Mouse (Mus musculus) C2C12 (cell line): ENCODE data around the gene Macrod1. TPM values are rescaled to one million over a fixed set of nuclear protein-coding genes. Genes with fewer than 3 reads are reported as not detected.

Source experiments
- H3K27me3 ChIP-seq: one replicate; pipeline ENCODE4 v1.6.1; 2011; ENCODE audit not compliant: control insufficient read depth, insufficient read depth, insufficient read length
- H3K36me3 ChIP-seq: one replicate; pipeline ENCODE4 v1.6.1; 2011; ENCODE audit not compliant: control insufficient read depth, insufficient read depth
- H3K4me3 ChIP-seq: one replicate; pipeline ENCODE4 v1.5.1; 2011; ENCODE audit warnings: mild to moderate bottlenecking, control low read depth; ENCODE audit not compliant: poor library complexity, insufficient read depth, severe bottlenecking
- H3K79me2 ChIP-seq: one replicate; pipeline ENCODE4 v1.6.1; 2011; ENCODE audit not compliant: control insufficient read depth, insufficient read depth
- H3K79me3 ChIP-seq: one replicate; pipeline ENCODE4 v1.6.1; 2011; ENCODE audit warnings: low read depth, control low read depth
- H3ac ChIP-seq: one replicate; pipeline ENCODE3; 2011; ENCODE audit warnings: low read depth; ENCODE audit not compliant: control insufficient read depth, insufficient read length
- CEBPB ChIP-seq: IDR thresholded peaks from one replicate; pipeline ENCODE4 v1.6.1; 2011; ENCODE audit warnings: low read depth, mild to moderate bottlenecking, control low read depth, moderate library complexity
- CTCF ChIP-seq: IDR thresholded peaks from one replicate; pipeline ENCODE4 v1.5.1; 2011; ENCODE audit not compliant: control insufficient read depth, insufficient read depth, insufficient read length
- FOSL1 ChIP-seq: IDR thresholded peaks from one replicate; pipeline ENCODE4 v1.8.0; 2011; ENCODE audit warnings: mild to moderate bottlenecking, low read length; ENCODE audit not compliant: poor library complexity, insufficient read depth, severe bottlenecking
- MAX ChIP-seq: IDR thresholded peaks from one replicate; pipeline ENCODE4 v1.6.1; 2011; ENCODE audit warnings: mild to moderate bottlenecking, control low read depth
- MYOD1 ChIP-seq: IDR thresholded peaks from one replicate; pipeline ENCODE4 v1.6.1; 2011; ENCODE audit warnings: low read depth; ENCODE audit not compliant: control insufficient read depth, insufficient read length
- MYOG ChIP-seq: IDR thresholded peaks from one replicate; pipeline ENCODE4 v1.6.1; 2011; ENCODE audit not compliant: control insufficient read depth, insufficient read length; ENCODE audit errors: extremely low read depth
- USF1 ChIP-seq: IDR thresholded peaks from one replicate; pipeline ENCODE4 v1.6.1; 2011; ENCODE audit warnings: low read depth, mild to moderate bottlenecking, control low read depth, moderate library complexity
- polyA plus RNA-seq: library from polyadenylated mRNA; unstranded; fragments of >200 nt; fragmentation: generic; extraction: Trizol; gene quantifications from one replicate; pipeline ENCODE4 v1.2.1, GENCODE M21; 2012; ENCODE audit warnings: missing spikeins

Macrod1 gene
- polyA plus RNA-seq, 1 experiment = 8.3 TPM

GRCm38 (mm10) chr19:7217162-7217925 lies 160.7 kb downstream of the Macrod1 start, which contains the start of gene Cox8a:
Gene Cox8a, minus strand, starts transcription at chr19:7217616.
- peak within 1 kb of the TSS; percentile 85 for H3ac ChIP-seq
- peaks cover 51% of the 10 kb centered on the region for H3K79me2 ChIP-seq
- no peaks in the 10 kb centered on the region for H3K27me3 ChIP-seq
- H3K36me3 ChIP-seq = peaks cover 36% of the 10 kb centered on the region
- peak within 1 kb of the TSS; percentile 85 for H3K4me3 ChIP-seq
- TF ChIP-seq FOSL1 (no peak), MAX (peak; percentile 14)
- peaks cover 43% of the 10 kb centered on the region for H3K79me3 ChIP-seq

GRCm38 (mm10) chr19:7217926-7218267 lies 161.3 kb downstream of the Macrod1 start:
- Histone ChIP-seq H3K79me2 (peaks cover 45% of the 10 kb centered on the region), H3K79me3 (peaks cover 42% of the 10 kb centered on the region), H3K4me3 (peak overlapping the region; percentile 11), H3K27me3 (no peaks in the 10 kb centered on the region), H3ac (peak overlapping the region; percentile 49), H3K36me3 (peaks cover 34% of the 10 kb centered on the region)
- TF ChIP-seq FOSL1 (no peak), MYOG (no peak), CTCF (no peak), MYOD1 (no peak), CEBPB (no peak), USF1 (no peak), MAX (no peak)

- peaks cover 26% of the 10 kb centered on the region for H3K36me3 ChIP-seq
- H3K79me3 ChIP-seq = peaks cover 34% of the 10 kb centered on the region
- no peaks in the 10 kb centered on the region for H3K27me3 ChIP-seq
- peaks cover 36% of the 10 kb centered on the region for H3K79me2 ChIP-seq
- TF ChIP-seq MYOG (no peak), FOSL1 (no peak), MYOD1 (no peak), USF1 (no peak), CTCF (no peak), MAX (no peak), CEBPB (no peak)
- no peak overlapping the region for H3K4me3 ChIP-seq
- no peak overlapping the region for H3ac ChIP-seq
Observed at GRCm38 (mm10) chr19:7218753-7219152, 162.1 kb downstream of the Macrod1 start.

- no peak overlapping the region for H3ac ChIP-seq
- TF ChIP-seq MYOD1 (no peak), FOSL1 (no peak), MYOG (no peak), USF1 (no peak), MAX (no peak), CEBPB (no peak)
- H3K79me2 ChIP-seq = peaks cover 2% of the 10 kb centered on the region
Observed at GRCm38 (mm10) chr19:7222196-7222595, 165.6 kb downstream of the Macrod1 start.

GRCm38 (mm10) chr19:7223488-7223887 lies 166.9 kb downstream of the Macrod1 start:
- Histone ChIP-seq H3ac (no peak overlapping the region), H3K27me3 (no peaks in the 10 kb centered on the region), H3K4me3 (no peak overlapping the region), H3K36me3 (peaks cover 32% of the 10 kb centered on the region), H3K79me2 (no peaks in the 10 kb centered on the region), H3K79me3 (no peaks in the 10 kb centered on the region)
- no peak for TF ChIP-seq FOSL1
- TF ChIP-seq USF1 = no peak
- no peak for TF ChIP-seq CEBPB
- TF ChIP-seq MYOG = no peak
- no peak for TF ChIP-seq CTCF

More at GRCm38 (mm10) chr19:7222196-7222595, 165.6 kb downstream of the Macrod1 start:
- Histone ChIP-seq H3K27me3 (no peaks in the 10 kb centered on the region), H3K79me3 (peaks cover 1% of the 10 kb centered on the region), H3K4me3 (no peak overlapping the region), H3K36me3 (peaks cover 19% of the 10 kb centered on the region)

- H3K79me3 ChIP-seq = no peaks in the 10 kb centered on the region
- no peaks in the 10 kb centered on the region for H3K79me2 ChIP-seq
- H3K27me3 ChIP-seq = no peaks in the 10 kb centered on the region
- no peak overlapping the region for H3ac ChIP-seq
- no peak for TF ChIP-seq FOSL1
- TF ChIP-seq MYOD1 = no peak
- TF ChIP-seq CEBPB = no peak
- TF ChIP-seq USF1 = no peak
- no peak for TF ChIP-seq MAX
- TF ChIP-seq CTCF = no peak
- TF ChIP-seq MYOG = no peak
- H3K36me3 ChIP-seq = peaks cover 36% of the 10 kb centered on the region
- H3K4me3 ChIP-seq = no peak overlapping the region
Observed at GRCm38 (mm10) chr19:7224253-7224652, 167.6 kb downstream of the Macrod1 start.
